Mouse (Mus musculus) liver, embryonic 15.5 days (tissue): ENCODE results near the gene Gjd3. TPM values are rescaled to one million over a fixed set of nuclear protein-coding genes. Genes with fewer than 3 reads are reported as not detected.
A peak's percentile ranks its signal among the peaks of the same experiment; 100 is the strongest.
"Not testable (repeated sequence)": the region's sequence is repeated elsewhere in the genome, so short reads cannot be mapped to it uniquely, and the experiment has no call there.

Experiments used
- ATAC-seq: fragments of 200-750 bp; cut with Nextera tagmentation; 2 replicates; pipeline ENCODE4 v1.8.0; 2017; ENCODE audit warnings: moderate number of reproducible peaks, mild to moderate bottlenecking, moderate library complexity; ENCODE audit not compliant: insufficient read depth
- H3K27ac ChIP-seq: fragments of 300-500 bp; sonication (generic); replicated peaks from 2 replicates; pipeline ENCODE4 v1.5.1; 2015; ENCODE audit warnings: mild to moderate bottlenecking, inconsistent platforms
- H3K27me3 ChIP-seq: fragments of 300-500 bp; sonication (generic); 2 replicates; pipeline ENCODE4 v1.6.1; 2015; ENCODE audit warnings: mild to moderate bottlenecking, inconsistent platforms
- H3K36me3 ChIP-seq: fragments of 300-500 bp; sonication (generic); replicated peaks from 2 replicates; pipeline ENCODE4 v1.6.1; 2015; ENCODE audit warnings: moderate library complexity, mild to moderate bottlenecking, inconsistent platforms
- H3K4me1 ChIP-seq: fragments of 300-500 bp; sonication (generic); replicated peaks from 2 replicates; pipeline ENCODE4 v1.6.1; 2015; ENCODE audit warnings: inconsistent platforms
- H3K4me2 ChIP-seq: fragments of 300-500 bp; sonication (generic); 2 replicates; pipeline ENCODE4 v1.6.1; 2015; ENCODE audit warnings: moderate library complexity, mild to moderate bottlenecking, inconsistent platforms
- H3K4me3 ChIP-seq: fragments of 300-500 bp; sonication (generic); replicated peaks from 2 replicates; pipeline ENCODE4 v1.5.1; 2015; ENCODE audit warnings: mild to moderate bottlenecking, inconsistent platforms
- H3K9ac ChIP-seq: fragments of 300-500 bp; sonication (generic); 2 replicates; pipeline ENCODE4 v1.6.1; 2015; ENCODE audit warnings: moderate library complexity, mild to moderate bottlenecking, inconsistent platforms
- H3K9me3 ChIP-seq: fragments of 300-500 bp; sonication (generic); replicated peaks from 2 replicates; pipeline ENCODE4 v1.6.1; 2016; ENCODE audit warnings: inconsistent platforms
- WGBS: fragments of 180-500 bp; shearing (Covaris S2); methylation state at CpG from one replicate; pipeline ENCODE4 v1.1.7; 2015; ENCODE audit warnings: mixed read lengths; ENCODE audit not compliant: insufficient replicate concordance; 5-methylcytosine and 5-hydroxymethylcytosine counted together
- polyA plus RNA-seq: library from polyadenylated mRNA; unstranded; fragments of >200 nt; fragmentation: Nextera tagmentation; extraction: Ambion mirVana; gene quantifications from 2 replicates; pipeline ENCODE4 v1.2.1, GENCODE M21; 2015

Gene Gjd3
- polyA plus RNA-seq, 1 experiment from 2014 or later = not detected

GRCm38 (mm10) chr11:99010124-99010523 is 27.3 kb upstream of the Gjd3 start:
- Histone ChIP-seq H3K27me3 (no peaks in the 10 kb centered on the region), H3K9ac (no peak overlapping the region), H3K27ac (no peak overlapping the region), H3K9me3 (no peaks in the 10 kb centered on the region), H3K4me2 (no peak overlapping the region), H3K4me1 (peaks cover 4% of the 10 kb centered on the region; the same call in 1 of the 2 replicates), H3K36me3 (peaks cover 100% of the 10 kb centered on the region), H3K4me3 (no peak overlapping the region)
- no peak for ATAC-seq
- 31% methylated on average over 4 of the region's 4 CpGs for WGBS

GRCm38 (mm10) chr11:99006788-99007187 is 24.0 kb upstream of the Gjd3 start:
- H3K36me3 ChIP-seq = peaks cover 100% of the 10 kb centered on the region
- H3K27me3 ChIP-seq = no peaks in the 10 kb centered on the region
- H3K27ac ChIP-seq = no peak overlapping the region
- no peaks in the 10 kb centered on the region for H3K4me1 ChIP-seq
- H3K4me2 ChIP-seq = no peak overlapping the region
- WGBS = 88% methylated on average over 9 of the region's 9 CpGs
- H3K9me3 ChIP-seq = no peaks in the 10 kb centered on the region
- ATAC-seq = no peak
- no peak overlapping the region for H3K4me3 ChIP-seq
- no peak overlapping the region for H3K9ac ChIP-seq

- H3K4me1 ChIP-seq = no peaks in the 10 kb centered on the region
- WGBS = 94% methylated on average over 11 of the region's 11 CpGs
- no peak overlapping the region for H3K9ac ChIP-seq
- H3K4me2 ChIP-seq = no peak overlapping the region
- H3K36me3 ChIP-seq = peaks cover 100% of the 10 kb centered on the region
- H3K27me3 ChIP-seq = no peaks in the 10 kb centered on the region
- H3K9me3 ChIP-seq = no peaks in the 10 kb centered on the region
- ATAC-seq = no peak
- no peak overlapping the region for H3K27ac ChIP-seq
- no peak overlapping the region for H3K4me3 ChIP-seq
Observed at GRCm38 (mm10) chr11:98999243-98999642, 16.4 kb upstream of the Gjd3 start.

- ATAC-seq = no peak
- Histone ChIP-seq H3K4me3 (no peak overlapping the region), H3K36me3 (peaks cover 100% of the 10 kb centered on the region), H3K9ac (no peak overlapping the region), H3K4me2 (no peak overlapping the region), H3K27ac (no peak overlapping the region), H3K4me1 (no peaks in the 10 kb centered on the region), H3K9me3 (no peaks in the 10 kb centered on the region), H3K27me3 (no peaks in the 10 kb centered on the region)
Observed at GRCm38 (mm10) chr11:98998776-98999175, 16.0 kb upstream of the Gjd3 start.

GRCm38 (mm10) chr11:98997659-98998058 is 14.8 kb upstream of the Gjd3 start:
- Histone ChIP-seq H3K4me2 (no peak overlapping the region), H3K9ac (no peak overlapping the region), H3K4me1 (no peaks in the 10 kb centered on the region), H3K27ac (no peak overlapping the region), H3K27me3 (no peaks in the 10 kb centered on the region), H3K9me3 (no peaks in the 10 kb centered on the region), H3K4me3 (no peak overlapping the region), H3K36me3 (peaks cover 100% of the 10 kb centered on the region)
- ATAC-seq = no peak
- WGBS = 91% methylated on average over 4 of the region's 4 CpGs

GRCm38 (mm10) chr11:98995987-98996386 is 13.2 kb upstream of the Gjd3 start:
- Histone ChIP-seq H3K9ac (no peak overlapping the region), H3K27me3 (no peaks in the 10 kb centered on the region), H3K27ac (no peak overlapping the region), H3K4me3 (no peak overlapping the region), H3K4me2 (no peak overlapping the region), H3K9me3 (no peaks in the 10 kb centered on the region), H3K4me1 (no peaks in the 10 kb centered on the region), H3K36me3 (peaks cover 100% of the 10 kb centered on the region)
- 90% methylated on average over 7 of the region's 7 CpGs for WGBS
- ATAC-seq = no peak

- H3K9me3 ChIP-seq = no peaks in the 10 kb centered on the region
- H3K4me1 ChIP-seq = no peaks in the 10 kb centered on the region
- no peak for ATAC-seq
- H3K27ac ChIP-seq = no peak overlapping the region
- 89% methylated on average over 6 of the region's 6 CpGs for WGBS
- no peak overlapping the region for H3K4me2 ChIP-seq
- no peaks in the 10 kb centered on the region for H3K27me3 ChIP-seq
- H3K9ac ChIP-seq = no peak overlapping the region
- peaks cover 82% of the 10 kb centered on the region for H3K36me3 ChIP-seq
- H3K4me3 ChIP-seq = no peak overlapping the region
Observed at GRCm38 (mm10) chr11:98990866-98991265, 8.1 kb upstream of the Gjd3 start.

GRCm38 (mm10) chr11:98988260-98988659 is 5.4 kb upstream of the Gjd3 start:
- not testable (repeated sequence) for H3K9ac ChIP-seq, H3K4me3 ChIP-seq, H3K9me3 ChIP-seq, H3K4me1 ChIP-seq, ATAC-seq, H3K4me2 ChIP-seq, H3K27ac ChIP-seq
- Histone ChIP-seq H3K27me3 (peaks cover 24% of the 10 kb centered on the region), H3K36me3 (peaks cover 56% of the 10 kb centered on the region)
- WGBS = 86% methylated on average over 6 of the region's 6 CpGs

- peaks cover 29% of the 10 kb centered on the region for H3K36me3 ChIP-seq
- no peak overlapping the region for H3K4me3 ChIP-seq
- WGBS = 79% methylated on average over 7 of the region's 7 CpGs
- H3K27me3 ChIP-seq = peaks cover 51% of the 10 kb centered on the region
- no peaks in the 10 kb centered on the region for H3K9me3 ChIP-seq
- H3K9ac ChIP-seq = no peak overlapping the region
- H3K4me2 ChIP-seq = no peak overlapping the region
- peaks cover 14% of the 10 kb centered on the region; the same call in 1 of the 2 replicates for H3K4me1 ChIP-seq
- H3K27ac ChIP-seq = no peak overlapping the region
- ATAC-seq = no peak
Observed at GRCm38 (mm10) chr11:98985542-98985941, 2.7 kb upstream of the Gjd3 start.

GRCm38 (mm10) chr11:98983551-98983950 is 735 bp upstream of the Gjd3 start:
- H3K4me1 ChIP-seq = peaks cover 17% of the 10 kb centered on the region
- ATAC-seq = no peak
- no peak overlapping the region for H3K4me3 ChIP-seq
- H3K36me3 ChIP-seq = peaks cover 10% of the 10 kb centered on the region
- no peak overlapping the region for H3K9ac ChIP-seq
- H3K9me3 ChIP-seq = no peaks in the 10 kb centered on the region
- 43% methylated on average over 8 of the region's 8 CpGs for WGBS
- no peak overlapping the region for H3K27ac ChIP-seq
- H3K4me2 ChIP-seq = no peak overlapping the region
- H3K27me3 ChIP-seq = peaks cover 71% of the 10 kb centered on the region

GRCm38 (mm10) chr11:98981997-98982772 is 631 bp downstream of the Gjd3 start:
- Histone ChIP-seq H3K4me2 (peak overlapping the region; percentile 70), H3K27me3 (peaks cover 73% of the 10 kb centered on the region), H3K9me3 (no peaks in the 10 kb centered on the region), H3K36me3 (no peaks in the 10 kb centered on the region), H3K27ac (no peak overlapping the region), H3K9ac (no peak overlapping the region), H3K4me3 (peak overlapping the region; percentile 48), H3K4me1 (peaks cover 22% of the 10 kb centered on the region)
- no peak; the same call in 1 of the 2 replicates for ATAC-seq
- WGBS = under 1% methylated on average over 94 of the region's 94 CpGs
